Mouse (Mus musculus): ENCODE results near the gene Ephb3. TPM values are rescaled to one million over a fixed set of nuclear protein-coding genes. Genes with fewer than 3 reads are reported as not detected.

Ephb3 gene
- polyA plus RNA-seq, 1 experiment from 2014 or later, result 16.3 TPM

- H3K36me3 ChIP-seq (ENCODE audit: insufficient read depth, low read length), result no peaks in the 10 kb centered on the region
- H3K9me3 ChIP-seq (ENCODE audit: low read length), result no peaks in the 10 kb centered on the region
- H3K4me1 ChIP-seq (ENCODE audit: insufficient read depth, low read depth, low read length), result no peaks in the 10 kb centered on the region
- H3K27ac ChIP-seq (ENCODE audit: low read length), result no peak overlapping the region
- no peak overlapping the region for H3K9ac ChIP-seq (replicated peaks; ENCODE audit: low read depth)
- peak; percentile 90 for TF ChIP-seq CTCF (IDR thresholded peaks at IDR 0.05)
- 0 out of 2 replicates have a peak, but pooled peaks have one; percentile 6 for TF ChIP-seq EP300 (IDR thresholded peaks at IDR 0.05)
- ATAC-seq (peak; percentile 67), DNase-seq (ENCODE audit: low spot score) (peak; percentile 92)
- WGBS, result 19% methylated on average over 7 of the region's 7 CpGs
- H3K4me3 ChIP-seq (ENCODE audit: low read depth, low read length), result no peak overlapping the region
- no peaks in the 10 kb centered on the region for H3K27me3 ChIP-seq (replicated peaks; ENCODE audit: insufficient read depth, low read length)
- H3K4me2 ChIP-seq (replicated peaks; ENCODE audit: low read depth, low read length), result no peak overlapping the region
Observed at GRCm38 (mm10) chr16:21192509-21193354, 11.8 kb upstream of the Ephb3 start.

GRCm38 (mm10) chr16:21194182-21194581, 10.4 kb upstream of the Ephb3 start:
- no peak overlapping the region for H3K4me3 ChIP-seq (ENCODE audit: low read depth, low read length)
- no peaks in the 10 kb centered on the region for H3K36me3 ChIP-seq (ENCODE audit: insufficient read depth, low read length)
- no peak overlapping the region for H3K27ac ChIP-seq (ENCODE audit: low read length)
- H3K4me2 ChIP-seq (replicated peaks; ENCODE audit: low read depth, low read length), result no peak overlapping the region
- TF ChIP-seq EP300 (IDR thresholded peaks at IDR 0.05) (peak; percentile 51; the same call in 1 of the 2 replicates), CTCF (IDR thresholded peaks at IDR 0.05) (no peak)
- no peaks in the 10 kb centered on the region for H3K9me3 ChIP-seq (ENCODE audit: low read length)
- H3K9ac ChIP-seq (replicated peaks; ENCODE audit: low read depth), result no peak overlapping the region
- ATAC-seq (peak; percentile 72), DNase-seq (ENCODE audit: low spot score) (peak; percentile 69)
- WGBS, result 54% methylated on average over 12 of the region's 12 CpGs
- H3K4me1 ChIP-seq (ENCODE audit: insufficient read depth, low read depth, low read length), result no peaks in the 10 kb centered on the region
- no peaks in the 10 kb centered on the region for H3K27me3 ChIP-seq (replicated peaks; ENCODE audit: insufficient read depth, low read length)

GRCm38 (mm10) chr16:21195260-21195866, 9.2 kb upstream of the Ephb3 start:
- H3K4me2 ChIP-seq (replicated peaks; ENCODE audit: low read depth, low read length), result no peak overlapping the region
- ATAC-seq (no peak), DNase-seq (ENCODE audit: low spot score) (no peak)
- 57% methylated on average over 8 of the region's 8 CpGs for WGBS
- H3K4me1 ChIP-seq (ENCODE audit: insufficient read depth, low read depth, low read length), result no peaks in the 10 kb centered on the region
- no peak overlapping the region for H3K9ac ChIP-seq (replicated peaks; ENCODE audit: low read depth)
- no peak overlapping the region for H3K4me3 ChIP-seq (ENCODE audit: low read depth, low read length)
- no peak overlapping the region for H3K27ac ChIP-seq (ENCODE audit: low read length)
- H3K27me3 ChIP-seq (replicated peaks; ENCODE audit: insufficient read depth, low read length), result no peaks in the 10 kb centered on the region; the same call in 1 of the 2 replicates
- no peaks in the 10 kb centered on the region for H3K36me3 ChIP-seq (ENCODE audit: insufficient read depth, low read length)
- TF ChIP-seq CTCF (IDR thresholded peaks at IDR 0.05), result no peak
- TF ChIP-seq EP300 (IDR thresholded peaks at IDR 0.05), result no peak
- H3K9me3 ChIP-seq (ENCODE audit: low read length), result no peaks in the 10 kb centered on the region

DNA sequence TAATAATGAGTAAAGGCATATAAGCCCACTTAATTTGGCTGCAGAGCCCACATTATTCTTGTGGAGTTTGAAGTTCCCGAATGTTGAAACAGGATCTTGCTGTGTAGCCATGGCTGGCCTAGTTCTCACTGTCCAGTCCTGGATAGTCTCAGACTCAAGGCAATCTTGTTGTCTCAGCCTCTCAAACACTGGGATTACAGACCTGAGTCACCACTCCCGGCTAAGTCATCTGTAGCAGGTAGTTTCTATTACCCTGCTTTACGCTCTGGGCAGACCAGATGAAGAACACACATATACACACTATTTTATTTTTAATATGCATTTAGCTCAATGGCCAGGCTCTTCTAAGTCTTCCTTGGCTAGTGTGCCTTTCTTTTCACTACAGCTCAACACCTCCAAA, 8.0 kb upstream of the Ephb3 start:
- no peak overlapping the region for H3K4me3 ChIP-seq (ENCODE audit: low read depth, low read length)
- DNase-seq (ENCODE audit: low spot score) (no peak), ATAC-seq (no peak)
- H3K4me1 ChIP-seq (ENCODE audit: insufficient read depth, low read depth, low read length), result no peaks in the 10 kb centered on the region
- no peaks in the 10 kb centered on the region for H3K36me3 ChIP-seq (ENCODE audit: insufficient read depth, low read length)
- H3K4me2 ChIP-seq (replicated peaks; ENCODE audit: low read depth, low read length), result no peak overlapping the region
- H3K27ac ChIP-seq (ENCODE audit: low read length), result no peak overlapping the region
- 93% methylated on average over 3 of the region's 3 CpGs for WGBS
- no peak overlapping the region for H3K9ac ChIP-seq (replicated peaks; ENCODE audit: low read depth)
- no peaks in the 10 kb centered on the region; the same call in 1 of the 2 replicates for H3K27me3 ChIP-seq (replicated peaks; ENCODE audit: insufficient read depth, low read length)
- TF ChIP-seq EP300 (IDR thresholded peaks at IDR 0.05) (no peak), CTCF (IDR thresholded peaks at IDR 0.05) (no peak)
- no peaks in the 10 kb centered on the region for H3K9me3 ChIP-seq (ENCODE audit: low read length)

DNA sequence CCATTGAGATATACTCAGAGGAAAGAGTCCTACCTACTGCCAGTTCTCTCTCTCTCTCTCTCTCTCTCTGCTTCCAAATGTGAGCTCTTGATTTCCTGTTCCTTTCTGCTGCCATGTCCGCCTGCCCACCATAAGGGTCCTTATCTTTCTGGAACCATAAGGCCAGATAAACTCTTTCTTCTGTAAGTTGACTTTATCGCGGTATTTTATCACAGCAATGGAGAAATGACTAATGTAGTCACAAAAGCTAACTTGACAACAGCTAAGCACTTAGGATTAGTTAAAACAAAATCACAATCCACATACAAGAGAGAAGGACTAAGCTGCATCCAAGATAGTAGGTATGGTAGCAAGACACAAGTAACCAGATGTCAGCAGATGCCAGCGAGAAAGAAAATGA, 7.0 kb upstream of the Ephb3 start:
- Histone ChIP-seq H3K27ac (ENCODE audit: low read length) (no peak overlapping the region), H3K4me2 (replicated peaks; ENCODE audit: low read depth, low read length) (no peak overlapping the region), H3K9ac (replicated peaks; ENCODE audit: low read depth) (no peak overlapping the region), H3K4me1 (ENCODE audit: insufficient read depth, low read depth, low read length) (no peaks in the 10 kb centered on the region), H3K27me3 (replicated peaks; ENCODE audit: insufficient read depth, low read length) (no peaks in the 10 kb centered on the region; the same call in 1 of the 2 replicates), H3K9me3 (ENCODE audit: low read length) (no peaks in the 10 kb centered on the region), H3K4me3 (ENCODE audit: low read depth, low read length) (no peak overlapping the region), H3K36me3 (ENCODE audit: insufficient read depth, low read length) (no peaks in the 10 kb centered on the region)
- TF ChIP-seq CTCF (IDR thresholded peaks at IDR 0.05) (no peak), EP300 (IDR thresholded peaks at IDR 0.05) (no peak)
- ATAC-seq (no peak), DNase-seq (ENCODE audit: low spot score) (no peak)
- 56% methylated on average over 4 of the region's 4 CpGs for WGBS

GRCm38 (mm10) chr16:21198006-21198405, 6.5 kb upstream of the Ephb3 start:
- H3K4me3 ChIP-seq (ENCODE audit: low read depth, low read length), result no peak overlapping the region
- DNase-seq (ENCODE audit: low spot score) (no peak), ATAC-seq (no peak)
- H3K36me3 ChIP-seq (ENCODE audit: insufficient read depth, low read length), result no peaks in the 10 kb centered on the region
- 91% methylated on average over 7 of the region's 7 CpGs for WGBS
- TF ChIP-seq EP300 (IDR thresholded peaks at IDR 0.05) (no peak), CTCF (IDR thresholded peaks at IDR 0.05) (no peak)
- H3K9ac ChIP-seq (replicated peaks; ENCODE audit: low read depth), result no peak overlapping the region
- no peak overlapping the region for H3K27ac ChIP-seq (ENCODE audit: low read length)
- no peaks in the 10 kb centered on the region for H3K9me3 ChIP-seq (ENCODE audit: low read length)
- no peaks in the 10 kb centered on the region; the same call in 1 of the 2 replicates for H3K27me3 ChIP-seq (replicated peaks; ENCODE audit: insufficient read depth, low read length)
- H3K4me1 ChIP-seq (ENCODE audit: insufficient read depth, low read depth, low read length), result no peaks in the 10 kb centered on the region
- H3K4me2 ChIP-seq (replicated peaks; ENCODE audit: low read depth, low read length), result no peak overlapping the region
